Mouse (Mus musculus): ENCODE results near the gene Glycam1. TPM values are rescaled to one million over a fixed set of nuclear protein-coding genes. Genes with fewer than 3 reads are reported as not detected.
"Not testable (repeated sequence)": the region's sequence is repeated elsewhere in the genome, so short reads cannot be mapped to it uniquely, and the experiment has no call there.

The Glycam1 gene
- not detected in 2 replicates for polyA plus RNA-seq (2015; fragmentation: Nextera tagmentation; extraction: Ambion mirVana)

DNA sequence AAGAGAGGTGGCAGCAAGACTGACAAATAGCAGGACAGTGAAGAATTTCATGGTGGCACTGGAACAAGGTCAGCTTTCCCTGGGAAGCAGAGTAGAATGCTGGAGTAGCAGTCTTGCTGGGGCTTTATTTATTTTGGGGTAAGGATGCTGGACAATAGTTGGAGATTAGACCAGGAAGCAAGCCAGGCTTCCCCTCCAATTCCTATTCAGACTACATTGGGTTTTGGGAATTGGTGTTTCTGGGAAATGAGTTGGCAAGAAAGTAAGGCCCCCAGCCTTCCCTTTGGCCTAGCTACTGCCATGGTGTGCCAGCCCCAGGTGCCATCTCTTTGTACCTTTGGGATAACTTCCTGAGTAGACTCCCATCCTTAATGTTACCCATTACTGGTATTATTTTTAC, at the start of gene Glycam1:
TSS of gene Glycam1 (minus strand) at position 101 of the 400 bp plus-strand sequence.
- no peaks in the 10 kb centered on the region for H3K9me3 ChIP-seq (replicated peaks; ENCODE audit: control insufficient read depth, low read length)
- no peaks in the 10 kb centered on the region for H3K4me1 ChIP-seq (ENCODE audit: control insufficient read depth, insufficient read depth, low read length)
- H3K4me2 ChIP-seq (ENCODE audit: low read depth, low read length) = no peak within 1 kb of the TSS
- H3K4me3 ChIP-seq (ENCODE audit: low read length) = no peak within 1 kb of the TSS
- H3K9ac ChIP-seq (ENCODE audit: low read length) = no peak within 1 kb of the TSS
- no peaks in the 10 kb centered on the region for H3K36me3 ChIP-seq (ENCODE audit: control insufficient read depth, insufficient read depth)
- no peak within 1 kb of the TSS for H3K27ac ChIP-seq (ENCODE audit: low read length)
- no peak for ATAC-seq (replicated peaks; ENCODE audit: extremely low read depth, insufficient read depth, low FRiP score)
- no peaks in the 10 kb centered on the region for H3K27me3 ChIP-seq (ENCODE audit: control insufficient read depth, insufficient read depth, low read length)

DNA sequence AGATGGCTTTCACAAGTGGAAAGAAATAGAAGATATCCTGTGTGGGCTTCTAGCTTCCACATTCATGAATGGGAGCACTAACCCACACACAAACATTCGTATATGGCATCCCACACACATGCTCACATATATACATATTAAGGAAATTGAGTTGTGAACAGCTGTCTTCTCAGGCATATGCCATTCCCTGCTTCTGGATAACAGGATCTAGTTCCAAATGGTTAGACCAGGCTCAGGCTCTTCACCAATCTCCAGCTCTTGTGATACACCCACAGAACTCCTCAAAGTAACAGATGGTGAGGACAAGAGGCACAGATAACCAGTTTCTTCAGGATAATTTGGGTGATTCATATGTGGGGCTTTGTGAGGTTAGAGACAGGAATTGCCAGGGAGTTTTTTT, 39.6 kb upstream of the Glycam1 start:
- Histone ChIP-seq H3K4me3 (ENCODE audit: low read length) (no peak overlapping the region), H3K27ac (ENCODE audit: low read length) (no peak overlapping the region), H3K36me3 (ENCODE audit: control insufficient read depth, insufficient read depth) (no peaks in the 10 kb centered on the region), H3K9me3 (replicated peaks; ENCODE audit: control insufficient read depth, low read length) (no peaks in the 10 kb centered on the region), H3K4me1 (ENCODE audit: control insufficient read depth, insufficient read depth, low read length) (no peaks in the 10 kb centered on the region), H3K27me3 (ENCODE audit: control insufficient read depth, insufficient read depth, low read length) (no peaks in the 10 kb centered on the region), H3K4me2 (ENCODE audit: low read depth, low read length) (no peak overlapping the region), H3K9ac (ENCODE audit: low read length) (no peak overlapping the region)
- 74% methylated on average over 1 of the region's 1 CpGs for WGBS
- no peak for ATAC-seq (replicated peaks; ENCODE audit: extremely low read depth, insufficient read depth, low FRiP score)

DNA sequence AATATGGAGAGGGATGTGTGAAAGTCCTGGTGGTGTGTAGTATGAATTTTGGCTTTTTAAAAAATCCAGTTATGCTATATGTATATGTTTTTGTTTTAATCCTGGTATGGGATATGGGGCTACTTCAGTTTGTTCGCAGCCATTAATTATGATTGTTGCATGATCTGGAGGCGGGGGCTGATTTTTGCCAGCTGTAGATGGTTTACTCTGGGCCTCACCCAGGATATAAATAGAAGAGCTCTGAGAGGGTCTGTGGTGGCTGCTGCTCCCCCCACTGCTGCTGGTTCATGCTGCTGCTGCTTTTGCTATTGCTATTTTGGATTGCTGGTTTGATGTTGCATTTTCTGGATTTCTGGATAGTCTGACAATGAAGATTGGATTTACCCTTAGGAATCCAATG, 25.9 kb upstream of the Glycam1 start:
- Histone ChIP-seq H3K4me2 (ENCODE audit: low read depth, low read length) (no peak overlapping the region), H3K27ac (ENCODE audit: low read length) (no peak overlapping the region), H3K9me3 (replicated peaks; ENCODE audit: control insufficient read depth, low read length) (no peaks in the 10 kb centered on the region), H3K36me3 (ENCODE audit: control insufficient read depth, insufficient read depth) (no peaks in the 10 kb centered on the region), H3K27me3 (ENCODE audit: control insufficient read depth, insufficient read depth, low read length) (no peaks in the 10 kb centered on the region), H3K9ac (ENCODE audit: low read length) (no peak overlapping the region), H3K4me3 (ENCODE audit: low read length) (no peak overlapping the region), H3K4me1 (ENCODE audit: control insufficient read depth, insufficient read depth, low read length) (peaks cover 2% of the 10 kb centered on the region)
- 0 out of 2 replicates have a peak, but pooled peaks have one; percentile 45 for ATAC-seq (replicated peaks; ENCODE audit: extremely low read depth, insufficient read depth, low FRiP score)
- 37% methylated on average over 2 of the region's 2 CpGs for WGBS

DNA sequence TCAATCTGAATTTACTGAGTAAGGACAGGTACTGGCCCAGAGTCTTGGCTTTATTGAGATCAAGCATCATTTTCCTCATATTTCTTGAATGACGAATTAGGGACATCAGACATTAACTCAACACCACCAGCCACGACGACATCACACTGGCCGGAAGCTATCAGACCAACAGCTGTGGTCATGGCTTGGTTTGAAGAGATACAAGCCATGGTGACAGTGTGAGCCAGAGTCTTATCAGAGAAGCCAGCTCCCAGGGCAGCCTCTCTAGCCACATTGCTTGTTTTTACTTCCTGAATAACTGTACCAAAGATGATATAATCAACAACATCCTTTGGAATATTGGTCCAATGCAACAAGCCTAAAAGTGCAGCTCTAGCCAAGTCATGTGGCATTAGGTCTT, 22.9 kb upstream of the Glycam1 start:
- H3K4me1 ChIP-seq (ENCODE audit: control insufficient read depth, insufficient read depth, low read length); H3K4me3 ChIP-seq (ENCODE audit: low read length); H3K36me3 ChIP-seq (ENCODE audit: control insufficient read depth, insufficient read depth); H3K4me2 ChIP-seq (ENCODE audit: low read depth, low read length); H3K9me3 ChIP-seq (replicated peaks; ENCODE audit: control insufficient read depth, low read length); ATAC-seq (replicated peaks; ENCODE audit: extremely low read depth, insufficient read depth, low FRiP score); H3K27me3 ChIP-seq (ENCODE audit: control insufficient read depth, insufficient read depth, low read length); H3K27ac ChIP-seq (ENCODE audit: low read length); H3K9ac ChIP-seq (ENCODE audit: low read length): not testable (repeated sequence)
- 70% methylated on average over 4 of the region's 4 CpGs for WGBS

DNA sequence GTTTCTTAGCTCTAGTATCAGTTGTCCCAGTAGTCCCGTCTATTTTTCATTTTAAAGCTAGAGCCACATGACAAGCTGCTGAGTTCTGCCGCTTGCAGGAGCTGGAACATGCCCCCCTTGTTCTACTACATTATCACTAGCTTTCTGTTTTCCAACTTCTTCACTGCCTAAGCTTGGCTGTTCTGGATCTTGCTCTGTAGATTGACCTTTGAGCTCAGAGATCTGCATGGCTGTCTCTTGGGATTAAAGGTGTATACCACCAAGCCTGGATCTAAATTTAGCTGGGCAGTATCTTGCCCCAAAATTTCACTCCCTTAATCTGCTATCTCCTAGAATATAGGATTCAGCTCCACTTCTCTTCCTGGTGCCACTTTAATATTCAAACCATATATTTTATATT, 21.0 kb upstream of the Glycam1 start:
- H3K9me3 ChIP-seq (replicated peaks; ENCODE audit: control insufficient read depth, low read length) = no peaks in the 10 kb centered on the region
- H3K4me3 ChIP-seq (ENCODE audit: low read length) = no peak overlapping the region
- peaks cover 2% of the 10 kb centered on the region for H3K4me1 ChIP-seq (ENCODE audit: control insufficient read depth, insufficient read depth, low read length)
- ATAC-seq (replicated peaks; ENCODE audit: extremely low read depth, insufficient read depth, low FRiP score) = no peak
- 63% methylated on average over 2 of the region's 2 CpGs for WGBS
- no peaks in the 10 kb centered on the region for H3K27me3 ChIP-seq (ENCODE audit: control insufficient read depth, insufficient read depth, low read length)
- H3K36me3 ChIP-seq (ENCODE audit: control insufficient read depth, insufficient read depth) = no peaks in the 10 kb centered on the region
- no peak overlapping the region for H3K27ac ChIP-seq (ENCODE audit: low read length)
- H3K9ac ChIP-seq (ENCODE audit: low read length) = no peak overlapping the region
- H3K4me2 ChIP-seq (ENCODE audit: low read depth, low read length) = no peak overlapping the region

DNA sequence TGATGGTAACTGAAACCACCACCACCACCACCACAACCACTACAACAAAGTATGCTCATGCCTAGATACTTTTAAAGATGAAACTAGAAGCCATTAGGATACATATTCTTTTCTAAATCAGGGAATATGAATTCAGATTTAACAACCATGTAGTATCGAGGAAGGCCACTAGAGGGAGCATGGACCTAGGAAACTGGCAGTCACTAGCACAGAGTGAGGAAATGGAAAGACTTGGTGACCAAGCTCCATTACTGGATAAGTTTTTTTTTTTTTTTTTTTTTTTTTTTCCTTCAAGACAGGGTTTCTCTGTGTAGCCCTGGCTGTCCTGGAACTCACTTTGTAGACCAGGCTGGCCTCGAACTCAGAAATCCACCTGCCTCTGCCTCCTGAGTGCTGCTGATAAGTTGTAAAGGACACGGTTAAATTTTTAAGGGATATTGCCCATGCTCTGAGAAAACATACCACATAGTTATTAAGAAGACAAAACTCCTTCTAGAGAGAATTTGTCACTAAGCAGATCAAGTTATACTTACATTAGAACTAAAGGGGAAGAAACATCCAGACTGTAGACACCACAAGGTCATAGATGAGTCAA, 12.7 kb downstream of the Glycam1 start:
- H3K4me1 ChIP-seq (ENCODE audit: control insufficient read depth, insufficient read depth, low read length) = no peaks in the 10 kb centered on the region
- H3K9ac ChIP-seq (ENCODE audit: low read length) = no peak overlapping the region
- 43% methylated on average over 3 of the region's 3 CpGs for whole genome bisulfite sequencing
- H3K9me3 ChIP-seq (replicated peaks; ENCODE audit: control insufficient read depth, low read length) = no peaks in the 10 kb centered on the region
- ATAC-seq (replicated peaks; ENCODE audit: extremely low read depth, insufficient read depth, low FRiP score) = no peak; the same call in 1 of the 2 replicates
- H3K27me3 ChIP-seq (ENCODE audit: control insufficient read depth, insufficient read depth, low read length) = no peaks in the 10 kb centered on the region
- no peak overlapping the region for H3K4me2 ChIP-seq (ENCODE audit: low read depth, low read length)
- H3K27ac ChIP-seq (ENCODE audit: low read length) = no peak overlapping the region
- H3K4me3 ChIP-seq (ENCODE audit: low read length) = no peak overlapping the region
- H3K36me3 ChIP-seq (ENCODE audit: control insufficient read depth, insufficient read depth) = no peaks in the 10 kb centered on the region

DNA sequence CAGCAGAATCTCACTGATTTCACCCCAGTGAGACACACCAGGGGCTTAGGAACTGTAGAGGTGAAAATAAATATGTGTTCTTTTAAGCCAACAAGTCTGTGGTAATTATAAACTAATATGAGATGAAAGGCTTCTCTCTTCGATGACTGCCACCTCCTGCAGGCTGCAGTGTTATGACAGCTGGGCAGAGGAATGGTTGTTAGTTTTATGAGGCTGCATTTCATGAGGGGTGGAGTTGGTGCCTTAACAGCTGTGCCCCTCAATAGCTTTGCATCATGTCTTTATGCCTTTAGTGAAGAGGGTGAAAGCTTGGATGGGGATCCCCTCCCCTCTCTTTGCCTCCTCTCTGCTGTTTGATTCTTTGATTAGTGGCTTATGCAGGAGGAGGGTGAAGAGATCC, 13.8 kb downstream of the Glycam1 start:
- Histone ChIP-seq H3K4me3 (ENCODE audit: low read length) (no peak overlapping the region), H3K9ac (ENCODE audit: low read length) (no peak overlapping the region), H3K27me3 (ENCODE audit: control insufficient read depth, insufficient read depth, low read length) (no peaks in the 10 kb centered on the region), H3K36me3 (ENCODE audit: control insufficient read depth, insufficient read depth) (no peaks in the 10 kb centered on the region), H3K4me1 (ENCODE audit: control insufficient read depth, insufficient read depth, low read length) (no peaks in the 10 kb centered on the region), H3K27ac (ENCODE audit: low read length) (no peak overlapping the region), H3K9me3 (replicated peaks; ENCODE audit: control insufficient read depth, low read length) (no peaks in the 10 kb centered on the region), H3K4me2 (ENCODE audit: low read depth, low read length) (no peak overlapping the region)
- no peak for ATAC-seq (replicated peaks; ENCODE audit: extremely low read depth, insufficient read depth, low FRiP score)
- 22% methylated on average over 1 of the region's 1 CpGs for WGBS

DNA sequence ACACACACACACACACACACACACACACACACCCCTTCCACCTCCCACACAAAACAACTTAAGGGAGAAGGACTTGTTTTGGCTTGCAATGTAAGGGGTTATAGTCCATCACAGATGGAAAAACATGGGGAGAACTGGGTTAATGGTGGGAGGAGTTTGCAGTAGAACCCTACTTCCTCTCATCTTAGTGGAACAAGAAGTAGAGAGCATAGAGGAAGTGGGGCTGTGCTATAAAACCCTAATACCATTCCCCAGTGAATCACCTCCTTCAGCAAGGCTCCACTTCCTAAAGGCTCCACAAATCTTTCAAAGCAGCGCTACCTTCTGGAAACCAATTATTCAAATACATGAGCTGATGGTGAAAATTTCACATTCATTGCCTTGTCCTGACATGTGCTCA, 15.4 kb downstream of the Glycam1 start:
- WGBS = 81% methylated on average over 1 of the region's 1 CpGs
- ATAC-seq (replicated peaks; ENCODE audit: extremely low read depth, insufficient read depth, low FRiP score) = no peak
- H3K9me3 ChIP-seq (replicated peaks; ENCODE audit: control insufficient read depth, low read length) = no peaks in the 10 kb centered on the region
- H3K27ac ChIP-seq (ENCODE audit: low read length) = no peak overlapping the region
- no peaks in the 10 kb centered on the region for H3K27me3 ChIP-seq (ENCODE audit: control insufficient read depth, insufficient read depth, low read length)
- no peaks in the 10 kb centered on the region for H3K4me1 ChIP-seq (ENCODE audit: control insufficient read depth, insufficient read depth, low read length)
- no peak overlapping the region for H3K4me2 ChIP-seq (ENCODE audit: low read depth, low read length)
- H3K9ac ChIP-seq (ENCODE audit: low read length) = no peak overlapping the region
- no peaks in the 10 kb centered on the region for H3K36me3 ChIP-seq (ENCODE audit: control insufficient read depth, insufficient read depth)
- H3K4me3 ChIP-seq (ENCODE audit: low read length) = no peak overlapping the region

DNA sequence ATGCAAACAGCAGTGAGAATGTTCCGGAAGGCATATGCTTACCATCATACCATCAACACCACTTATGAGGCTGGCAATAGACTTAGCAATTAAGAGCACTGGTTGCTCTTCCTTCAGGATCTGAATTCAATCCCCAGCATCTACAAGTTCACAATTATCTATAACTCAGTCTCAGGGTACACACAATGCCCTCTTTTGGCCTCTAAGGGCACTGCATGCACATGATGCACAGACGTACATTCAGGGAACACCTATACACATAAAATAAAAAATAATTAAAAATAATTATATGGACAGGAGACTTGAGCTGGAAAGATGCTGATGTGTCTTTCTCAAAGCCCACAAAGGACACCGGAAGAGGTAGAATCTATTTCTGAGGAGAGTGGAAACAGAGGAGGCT, 16.9 kb downstream of the Glycam1 start:
- Histone ChIP-seq H3K9ac (ENCODE audit: low read length) (no peak overlapping the region), H3K36me3 (ENCODE audit: control insufficient read depth, insufficient read depth) (no peaks in the 10 kb centered on the region), H3K4me2 (ENCODE audit: low read depth, low read length) (no peak overlapping the region), H3K27ac (ENCODE audit: low read length) (no peak overlapping the region), H3K9me3 (replicated peaks; ENCODE audit: control insufficient read depth, low read length) (no peaks in the 10 kb centered on the region), H3K27me3 (ENCODE audit: control insufficient read depth, insufficient read depth, low read length) (no peaks in the 10 kb centered on the region), H3K4me1 (ENCODE audit: control insufficient read depth, insufficient read depth, low read length) (no peaks in the 10 kb centered on the region), H3K4me3 (ENCODE audit: low read length) (no peak overlapping the region)
- 73% methylated on average over 3 of the region's 3 CpGs for WGBS
- ATAC-seq (replicated peaks; ENCODE audit: extremely low read depth, insufficient read depth, low FRiP score) = no peak
